9 mouse cellular contexts compared by ENCODE assay signal in the genomic region with DNA sequence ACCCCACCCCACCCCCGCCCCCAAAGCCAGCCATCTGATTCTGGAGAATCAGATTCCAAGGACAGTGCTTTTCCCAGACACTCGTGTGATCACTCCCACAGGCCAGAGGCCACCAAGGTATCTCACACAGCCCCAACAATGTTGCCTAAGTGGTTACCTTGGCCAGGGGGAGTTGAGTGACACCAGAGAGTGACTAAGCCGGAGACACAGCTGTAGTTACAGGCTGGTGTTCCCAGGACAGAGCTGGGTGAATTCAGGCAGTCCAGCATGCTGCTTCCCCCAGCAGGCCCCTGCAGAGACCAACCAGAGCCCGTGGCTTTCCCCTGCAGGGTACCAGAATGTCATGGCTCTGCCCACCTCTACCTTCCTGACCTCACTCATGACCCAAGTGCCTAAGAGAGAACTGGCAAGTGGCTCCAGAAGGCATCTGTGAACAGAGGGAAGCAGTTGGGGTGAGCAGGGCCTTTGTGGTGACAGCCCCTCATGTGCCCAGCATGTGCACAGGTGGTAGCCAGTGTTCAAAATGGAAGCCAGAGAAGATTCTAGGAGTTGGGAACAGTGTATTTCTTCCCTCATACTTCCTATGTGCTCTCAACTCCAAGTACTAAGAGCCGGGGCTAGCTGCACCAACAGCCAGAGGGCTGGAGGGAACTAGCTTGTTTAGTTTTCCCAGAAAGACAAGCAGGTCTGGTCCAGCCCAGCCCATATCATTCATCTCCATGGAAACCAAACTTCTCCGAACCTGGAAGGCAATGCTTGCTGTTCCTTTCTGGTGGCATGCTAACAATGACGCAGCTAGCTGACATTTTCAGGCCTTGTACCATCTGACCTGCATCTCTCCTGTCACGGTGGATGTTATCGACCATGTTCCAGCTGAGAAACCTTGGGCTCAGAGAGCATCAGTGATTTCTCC. TPM values are rescaled to one million over a fixed set of nuclear protein-coding genes. Genes with fewer than 3 reads are reported as not detected.
A peak's percentile ranks its signal among the peaks of the same experiment; 100 is the strongest.
DNase-seq lines count a peak whose midpoint lies in the region; ATAC-seq and TF ChIP-seq lines count a peak whose summit lies in the region.
"Had no signal": no experiment of that assay in that cellular context is flagged by ENCODE, and none has a peak within 500 bp of the region (broad histone marks: within the 10 kb centered on the region; RNA-seq: fewer than 3 reads in every experiment).

No protein-coding gene starts in this region.

- H3K9ac ChIP-seq in forebrain, embryonic 16.5 days (replicated peaks; ENCODE audit: low read depth, low read length), result no peak overlapping the region
- H3K9ac ChIP-seq in forebrain, embryonic 13.5 days, result no peak overlapping the region
- no peak overlapping the region for H3K9ac ChIP-seq in liver, embryonic 12.5 days
- no peak overlapping the region for H3K9ac ChIP-seq in liver, postnatal 0 days (replicated peaks)
- no peak overlapping the region for H3K9ac ChIP-seq in embryonic facial prominence, embryonic 14.5 days (ENCODE audit: low read depth, low read length)

- no peak for ATAC-seq in forebrain, embryonic 16.5 days
- no peak for ATAC-seq in forebrain, embryonic 13.5 days
- ATAC-seq in liver, embryonic 12.5 days, result no peak
- no peak for ATAC-seq in liver, postnatal 0 days
- no peak for ATAC-seq in embryonic facial prominence, embryonic 14.5 days (ENCODE audit: low read depth)
- ATAC-seq: activated CD4-positive, CD25-positive, alpha-beta regulatory T cell, adult 4 months had no signal

- H3K27ac ChIP-seq in forebrain, embryonic 16.5 days (ENCODE audit: low read length), result 0 out of 2 replicates have a peak overlapping the region, but pooled peaks have one; percentile 21
- H3K27ac ChIP-seq in forebrain, embryonic 13.5 days, result no peak overlapping the region
- H3K27ac ChIP-seq in liver, embryonic 12.5 days, result 0 out of 2 replicates have a peak overlapping the region, but pooled peaks have one; percentile 13
- no peak overlapping the region for H3K27ac ChIP-seq in liver, postnatal 0 days (ENCODE audit: low read depth)
- peak overlapping the region; percentile 58 for H3K27ac ChIP-seq in embryonic facial prominence, embryonic 14.5 days (replicated peaks; ENCODE audit: low read depth, low read length)

- no peak overlapping the region for H3K4me3 ChIP-seq in forebrain, embryonic 16.5 days (replicated peaks; ENCODE audit: low read length)
- no peak overlapping the region for H3K4me3 ChIP-seq in forebrain, embryonic 13.5 days
- H3K4me3 ChIP-seq in liver, embryonic 12.5 days, result no peak overlapping the region
- H3K4me3 ChIP-seq in liver, postnatal 0 days (ENCODE audit: low read depth, low read length), result no peak overlapping the region
- H3K4me3 ChIP-seq in embryonic facial prominence, embryonic 14.5 days (ENCODE audit: low read depth, low read length), result no peak overlapping the region
- no peak overlapping the region for H3K4me3 ChIP-seq in myocyte

- no peak overlapping the region for H3ac ChIP-seq in myocyte (ENCODE audit: control insufficient read depth, insufficient read length)

- TF ChIP-seq CTCF in liver, postnatal 0 days (IDR thresholded peaks at IDR 0.05; ENCODE audit: low read depth), result no peak

- WGBS in forebrain, embryonic 16.5 days, result 39% methylated on average over 9 of the region's 9 CpGs
- 38% methylated on average over 9 of the region's 9 CpGs for WGBS in forebrain, embryonic 13.5 days
- 58% methylated on average over 9 of the region's 9 CpGs for WGBS in liver, embryonic 12.5 days (ENCODE audit: insufficient replicate concordance)
- 63% methylated on average over 9 of the region's 9 CpGs for WGBS in liver, postnatal 0 days (ENCODE audit: insufficient replicate concordance)
- 44% methylated on average over 8 of the region's 9 CpGs for WGBS in embryonic facial prominence, embryonic 14.5 days

- no peak for TF ChIP-seq EP300 in liver, postnatal 0 days (IDR thresholded peaks at IDR 0.05; ENCODE audit: low read depth)

- H3K79me2 ChIP-seq in myocyte (ENCODE audit: control insufficient read depth, insufficient read depth), result peaks cover 6% of the 10 kb centered on the region

- no peaks in the 10 kb centered on the region for H3K36me3 ChIP-seq in forebrain, embryonic 16.5 days (ENCODE audit: control insufficient read depth, insufficient read depth)
- no peaks in the 10 kb centered on the region for H3K36me3 ChIP-seq in forebrain, embryonic 13.5 days (ENCODE audit: poor library complexity, severe bottlenecking)
- no peaks in the 10 kb centered on the region for H3K36me3 ChIP-seq in liver, embryonic 12.5 days
- no peaks in the 10 kb centered on the region for H3K36me3 ChIP-seq in liver, postnatal 0 days (replicated peaks; ENCODE audit: insufficient read depth, low read length)
- no peaks in the 10 kb centered on the region for H3K36me3 ChIP-seq in embryonic facial prominence, embryonic 14.5 days (ENCODE audit: control insufficient read depth, insufficient read depth, low read length)
- H3K36me3 ChIP-seq in myocyte (ENCODE audit: control insufficient read depth, insufficient read depth), result no peaks in the 10 kb centered on the region

- H3K4me1 ChIP-seq in forebrain, embryonic 16.5 days (replicated peaks; ENCODE audit: control insufficient read depth, insufficient read depth, low read length), result peaks cover 29% of the 10 kb centered on the region
- peaks cover 47% of the 10 kb centered on the region for H3K4me1 ChIP-seq in forebrain, embryonic 13.5 days
- H3K4me1 ChIP-seq in liver, embryonic 12.5 days, result peaks cover 25% of the 10 kb centered on the region
- H3K4me1 ChIP-seq in liver, postnatal 0 days (ENCODE audit: insufficient read depth), result peaks cover 14% of the 10 kb centered on the region
- peaks cover 29% of the 10 kb centered on the region for H3K4me1 ChIP-seq in embryonic facial prominence, embryonic 14.5 days (ENCODE audit: control insufficient read depth, insufficient read depth, low read length)

- no peaks in the 10 kb centered on the region for H3K9me3 ChIP-seq in forebrain, embryonic 16.5 days (ENCODE audit: control insufficient read depth, low read length)
- no peaks in the 10 kb centered on the region for H3K9me3 ChIP-seq in forebrain, embryonic 13.5 days (replicated peaks)
- H3K9me3 ChIP-seq in liver, embryonic 12.5 days (replicated peaks), result no peaks in the 10 kb centered on the region
- no peaks in the 10 kb centered on the region for H3K9me3 ChIP-seq in liver, postnatal 0 days (ENCODE audit: low read length)
- no peaks in the 10 kb centered on the region for H3K9me3 ChIP-seq in embryonic facial prominence, embryonic 14.5 days (ENCODE audit: control insufficient read depth, low read length)

- no peak overlapping the region for H3K4me2 ChIP-seq in forebrain, embryonic 16.5 days (ENCODE audit: low read length)
- no peak overlapping the region for H3K4me2 ChIP-seq in forebrain, embryonic 13.5 days
- no peak overlapping the region for H3K4me2 ChIP-seq in liver, embryonic 12.5 days
- no peak overlapping the region for H3K4me2 ChIP-seq in liver, postnatal 0 days (ENCODE audit: low read depth, low read length)
- H3K4me2 ChIP-seq in embryonic facial prominence, embryonic 14.5 days (ENCODE audit: low read depth, low read length), result no peak overlapping the region
- peak overlapping the region; percentile 22 for H3K4me2 ChIP-seq in myocyte (ENCODE audit: low read depth)

- TF ChIP-seq POLR2A in myocyte (IDR thresholded peaks at IDR 0.05; ENCODE audit: insufficient read length, low read depth), result no peak

- DNase-seq in liver, postnatal 0 days, result no peak
- DNase-seq in embryonic facial prominence, embryonic 14.5 days (ENCODE audit: low spot score), result peak; percentile 58
- no peak for DNase-seq in spleen, adult 12 weeks (ENCODE audit: low spot score)
- DNase-seq in kidney, adult 8-10 months, result no peak

- no peaks in the 10 kb centered on the region for H3K27me3 ChIP-seq in forebrain, embryonic 16.5 days (replicated peaks; ENCODE audit: control insufficient read depth, insufficient read depth, low read length)
- H3K27me3 ChIP-seq in forebrain, embryonic 13.5 days, result no peaks in the 10 kb centered on the region
- H3K27me3 ChIP-seq in liver, embryonic 12.5 days (replicated peaks), result no peaks in the 10 kb centered on the region
- H3K27me3 ChIP-seq in liver, postnatal 0 days (ENCODE audit: insufficient read depth, low read length), result no peaks in the 10 kb centered on the region
- H3K27me3 ChIP-seq in embryonic facial prominence, embryonic 14.5 days (replicated peaks; ENCODE audit: control insufficient read depth, insufficient read depth, low read length), result no peaks in the 10 kb centered on the region
- no peaks in the 10 kb centered on the region for H3K27me3 ChIP-seq in myocyte (ENCODE audit: control insufficient read depth, insufficient read depth, insufficient read length)

TF ChIP-seq in myocyte, 11 proteins besides CTCF, POLR2A, EP300 and RAD21:
- TF ChIP-seq CEBPB (IDR thresholded peaks at IDR 0.05; ENCODE audit: insufficient read depth, poor library complexity, severe bottlenecking) (no peak), MYOD1 (IDR thresholded peaks at IDR 0.05; ENCODE audit: control insufficient read depth in 1 of 3, insufficient read length in 2 of 3, low read depth in 2 of 3) (peak in 2 of 3 experiments; percentile 57 to 74)

RNA-seq across cellular contexts. Expression of a gene that starts 18.5 kb away (rescaled TPM):
- 66.5 and 69.2 TPM in 2 replicates for polyA plus RNA-seq in forebrain, embryonic 16.5 days (2015; fragmentation: Nextera tagmentation; extraction: Ambion mirVana)
- polyA plus RNA-seq in forebrain, embryonic 13.5 days (2015; fragmentation: Nextera tagmentation; extraction: Ambion mirVana), result 88.9 and 99.0 TPM in 2 replicates
- polyA plus RNA-seq in liver, embryonic 12.5 days (2016; fragmentation: Nextera tagmentation; extraction: Ambion mirVana), result 11.1 and 11.8 TPM in 2 replicates
- polyA plus RNA-seq in liver, postnatal 0 days (2015; fragmentation: Nextera tagmentation; extraction: Ambion mirVana), result 6.3 and 7.3 TPM in 2 replicates
- 18.8 and 21.2 TPM in 2 replicates for polyA plus RNA-seq in embryonic facial prominence, embryonic 14.5 days (2014; fragmentation: Nextera tagmentation; extraction: Ambion mirVana)
- 21.0 TPM for polyA plus RNA-seq in myocyte (2012; fragmentation: generic; extraction: Trizol)

RNA-seq across cellular contexts. Expression of a gene that starts 34.8 kb away (rescaled TPM):
- polyA plus RNA-seq in forebrain, embryonic 16.5 days (2015; fragmentation: Nextera tagmentation; extraction: Ambion mirVana), result 1.5 and 1.9 TPM in 2 replicates
- polyA plus RNA-seq in forebrain, embryonic 13.5 days (2015; fragmentation: Nextera tagmentation; extraction: Ambion mirVana), result 0.71 and 0.87 TPM in 2 replicates
- polyA plus RNA-seq in liver, embryonic 12.5 days (2016; fragmentation: Nextera tagmentation; extraction: Ambion mirVana), result 1.3 and 1.9 TPM in 2 replicates
- polyA plus RNA-seq in liver, postnatal 0 days (2015; fragmentation: Nextera tagmentation; extraction: Ambion mirVana), result 0.43 and 0.53 TPM in 2 replicates
- 2.4 and 2.8 TPM in 2 replicates for polyA plus RNA-seq in embryonic facial prominence, embryonic 14.5 days (2014; fragmentation: Nextera tagmentation; extraction: Ambion mirVana)
- 0.02 TPM for polyA plus RNA-seq in myocyte (2012; fragmentation: generic; extraction: Trizol)

RNA-seq across cellular contexts. Expression of a gene that starts 50.5 kb away (rescaled TPM):
- polyA plus RNA-seq in forebrain, embryonic 16.5 days (2015; fragmentation: Nextera tagmentation; extraction: Ambion mirVana), result 0.10 and 0.14 TPM in 2 replicates
- polyA plus RNA-seq in forebrain, embryonic 13.5 days (2015; fragmentation: Nextera tagmentation; extraction: Ambion mirVana), result not detected in 2 replicates
- 0.05 and 0.08 TPM in 2 replicates for polyA plus RNA-seq in liver, embryonic 12.5 days (2016; fragmentation: Nextera tagmentation; extraction: Ambion mirVana)
- 0.14 and 0.26 TPM in 2 replicates for polyA plus RNA-seq in liver, postnatal 0 days (2015; fragmentation: Nextera tagmentation; extraction: Ambion mirVana)
- 0.64 and 1.1 TPM in 2 replicates for polyA plus RNA-seq in embryonic facial prominence, embryonic 14.5 days (2014; fragmentation: Nextera tagmentation; extraction: Ambion mirVana)
- polyA plus RNA-seq in myocyte (2012; fragmentation: generic; extraction: Trizol), result 0.19 TPM
- polyA plus RNA-seq: activated CD4-positive, CD25-positive, alpha-beta regulatory T cell, adult 4 months had no signal

Comparison
In these comparisons a context has a peak if more than half of its experiments do, and no peak if none do; other contexts are left out.
1. H3K27ac ChIP-seq: peak in forebrain, embryonic 16.5 days (single experiment), liver, embryonic 12.5 days (single experiment) and embryonic facial prominence, embryonic 14.5 days (single experiment); none in forebrain, embryonic 13.5 days (single experiment) and liver, postnatal 0 days (single experiment).